Mouse (Mus musculus) liver, adult 2 months (tissue): ENCODE results near the gene 1700016C15Rik.

Source experiments
- CTCF ChIP-seq: fragments of 200-500 bp; IDR thresholded peaks from 2 replicates; pipeline ENCODE4 v1.5.1; 2011; ENCODE audit warnings: low read depth, low read length, control low read depth
- POLR2A ChIP-seq: fragments of 200-500 bp; IDR thresholded peaks from 2 replicates; pipeline ENCODE4 v1.6.1; 2011; ENCODE audit warnings: low read length, control low read depth; ENCODE audit not compliant: insufficient read depth; ENCODE audit errors: extremely low read depth

DNA sequence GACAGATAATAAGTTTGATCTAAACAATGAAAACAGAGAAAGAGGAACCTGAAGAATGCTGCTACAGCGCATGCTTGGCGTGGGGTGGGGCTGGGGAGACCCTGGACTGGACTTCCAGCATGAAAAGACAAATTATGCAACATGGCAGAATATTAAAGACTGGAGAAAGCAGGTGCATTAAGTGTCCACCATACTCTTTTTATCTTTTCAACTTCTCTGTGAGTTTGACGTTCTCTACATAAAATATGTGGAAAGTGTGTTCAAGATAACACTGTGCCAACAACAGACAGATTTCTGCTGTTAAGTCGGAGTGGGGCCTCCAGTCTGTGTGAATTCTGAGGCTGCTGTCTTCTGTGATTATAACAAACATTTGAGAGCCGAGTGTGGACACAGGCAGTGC, 2.7 kb upstream of the 1700016C15Rik start:
- TF ChIP-seq POLR2A (no peak), CTCF (no peak)
